Mouse (Mus musculus): Measurements from ENCODE around the gene Gm10644.
A peak's percentile ranks its signal among the peaks of the same experiment; 100 is the strongest.

Gene Gm10644

DNA sequence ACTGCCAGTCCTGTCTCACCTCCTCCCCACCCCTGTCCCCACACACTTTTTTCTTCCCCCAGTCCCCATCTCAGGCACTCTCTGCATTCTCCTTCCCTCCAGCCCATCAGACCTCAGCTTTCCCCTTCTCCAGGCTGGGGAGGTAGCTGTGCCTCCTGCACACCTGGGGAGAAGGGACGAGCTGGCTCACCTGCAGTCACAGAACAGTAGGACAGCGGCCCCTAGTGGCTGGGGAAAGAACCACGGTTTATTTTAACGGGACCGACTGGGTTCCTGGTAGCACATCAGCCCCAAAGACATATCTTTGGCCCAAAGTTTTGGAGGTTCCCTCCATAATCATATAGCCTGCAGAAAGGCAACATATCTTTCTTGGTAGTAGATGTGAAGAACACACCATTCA is 61.1 kb downstream of the Gm10644 start:
- DNase-seq = peak; percentile 81

- no peak for DNase-seq
These were observed 62.9 kb downstream of the Gm10644 start for GRCm38 (mm10) chr8:83892061-83892460.

DNA sequence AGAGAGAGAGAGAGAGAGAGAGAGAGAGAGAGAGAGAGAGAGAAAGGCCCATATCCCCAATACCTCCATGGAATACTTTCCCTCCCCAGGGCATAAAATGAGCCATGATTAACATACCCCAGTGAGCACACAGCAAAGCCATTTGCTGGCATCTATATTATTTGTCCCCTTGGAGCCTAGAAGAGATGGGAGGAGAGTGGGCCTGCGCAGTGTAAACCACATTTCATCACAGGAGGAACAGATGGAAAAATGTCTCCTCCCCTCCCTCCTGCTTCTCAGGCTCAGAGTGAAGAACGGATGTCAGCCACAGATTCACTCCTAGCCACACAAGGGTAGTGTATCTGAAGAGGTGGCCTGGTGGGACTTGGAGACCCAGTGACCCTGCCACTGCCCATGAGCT is 66.6 kb downstream of the Gm10644 start:
- DNase-seq = no peak
